Mouse (Mus musculus) hindbrain, embryonic 12.5 days (tissue): ENCODE measurements at regions not wholly inside any gene's neighbourhood (a gene's known extent, or its start where the extent isn't known, plus 50 kb on each side); places are given as distances from the start of the nearest gene placed in this dataset.
"Not testable (repeated sequence)": the region's sequence is repeated elsewhere in the genome, so short reads cannot be mapped to it uniquely, and the experiment has no call there.

Source experiments
- ATAC-seq: fragments of 200-750 bp; cut with Nextera tagmentation; 2 replicates; pipeline ENCODE4 v1.8.0; 2017; ENCODE audit warnings: moderate TSS enrichment; ENCODE audit not compliant: low FRiP score
- H3K27ac ChIP-seq: fragments of 300-500 bp; sonication (generic); 2 replicates; pipeline ENCODE4 v1.5.1; 2016; ENCODE audit warnings: mild to moderate bottlenecking
- H3K27me3 ChIP-seq: fragments of 300-500 bp; sonication (generic); 2 replicates; pipeline ENCODE4 v1.6.1; 2016; ENCODE audit warnings: mild to moderate bottlenecking
- H3K36me3 ChIP-seq: fragments of 300-500 bp; sonication (generic); 2 replicates; pipeline ENCODE4 v1.6.1; 2016; ENCODE audit warnings: mild to moderate bottlenecking
- H3K4me1 ChIP-seq: fragments of 300-500 bp; sonication (generic); 2 replicates; pipeline ENCODE4 v1.6.1; 2016
- H3K4me2 ChIP-seq: fragments of 300-500 bp; sonication (generic); replicated peaks from 2 replicates; pipeline ENCODE4 v1.6.1; 2016; ENCODE audit warnings: mild to moderate bottlenecking
- H3K4me3 ChIP-seq: fragments of 300-500 bp; sonication (generic); 2 replicates; pipeline ENCODE4 v1.5.1; 2016; ENCODE audit warnings: mild to moderate bottlenecking
- H3K9ac ChIP-seq: fragments of 300-500 bp; sonication (generic); 2 replicates; pipeline ENCODE4 v1.6.1; 2016; ENCODE audit warnings: mild to moderate bottlenecking, moderate library complexity
- H3K9me3 ChIP-seq: fragments of 300-500 bp; sonication (generic); replicated peaks from 2 replicates; pipeline ENCODE4 v1.6.1; 2016; ENCODE audit warnings: mild to moderate bottlenecking
- WGBS: fragments of 180-500 bp; shearing (Covaris S2); methylation state at CpG from one replicate; pipeline ENCODE4 v1.1.7; 2016; 5-methylcytosine and 5-hydroxymethylcytosine counted together

GRCm38 (mm10) chr1:4622408-4622807 is 185.3 kb upstream of the Gm37988 start:
- 76% methylated on average over 5 of the region's 5 CpGs for WGBS
- H3K4me3 ChIP-seq, result no peak overlapping the region

GRCm38 (mm10) chr1:4623268-4623667 is 184.4 kb upstream of the Gm37988 start:
- no peak overlapping the region for H3K9ac ChIP-seq
- H3K4me2 ChIP-seq, result no peak overlapping the region
- H3K36me3 ChIP-seq, result no peaks in the 10 kb centered on the region
- no peak overlapping the region for H3K27ac ChIP-seq
- no peak for ATAC-seq
- H3K4me1 ChIP-seq, result no peaks in the 10 kb centered on the region
- H3K9me3 ChIP-seq, result no peaks in the 10 kb centered on the region
- H3K27me3 ChIP-seq, result no peaks in the 10 kb centered on the region
- no peak overlapping the region for H3K4me3 ChIP-seq
- 60% methylated on average over 2 of the region's 2 CpGs for WGBS

More at GRCm38 (mm10) chr1:4622408-4622807, 185.3 kb upstream of the Gm37988 start:
- Histone ChIP-seq H3K27me3 (no peaks in the 10 kb centered on the region), H3K27ac (no peak overlapping the region), H3K36me3 (no peaks in the 10 kb centered on the region), H3K4me1 (no peaks in the 10 kb centered on the region), H3K9ac (no peak overlapping the region), H3K9me3 (no peaks in the 10 kb centered on the region), H3K4me2 (no peak overlapping the region)
- ATAC-seq, result no peak

GRCm38 (mm10) chr1:4653937-4654336 is 153.8 kb upstream of the Gm37988 start:
- Histone ChIP-seq H3K4me2 (no peak overlapping the region), H3K27me3 (no peaks in the 10 kb centered on the region), H3K9ac (no peak overlapping the region), H3K4me3 (no peak overlapping the region), H3K4me1 (no peaks in the 10 kb centered on the region), H3K27ac (no peak overlapping the region), H3K36me3 (no peaks in the 10 kb centered on the region), H3K9me3 (no peaks in the 10 kb centered on the region)
- ATAC-seq, result no peak
- 50% methylated on average over 7 of the region's 7 CpGs for WGBS

GRCm38 (mm10) chr1:4655252-4655651 is 152.4 kb upstream of the Gm37988 start:
- Histone ChIP-seq H3K27me3 (no peaks in the 10 kb centered on the region), H3K27ac (no peak overlapping the region), H3K9me3 (no peaks in the 10 kb centered on the region), H3K9ac (no peak overlapping the region), H3K4me2 (no peak overlapping the region), H3K4me3 (no peak overlapping the region), H3K4me1 (no peaks in the 10 kb centered on the region), H3K36me3 (no peaks in the 10 kb centered on the region)
- no peak for ATAC-seq

- Histone ChIP-seq H3K4me3 (no peak overlapping the region), H3K27me3 (no peaks in the 10 kb centered on the region), H3K36me3 (no peaks in the 10 kb centered on the region), H3K9ac (no peak overlapping the region), H3K4me2 (no peak overlapping the region), H3K4me1 (no peaks in the 10 kb centered on the region), H3K27ac (no peak overlapping the region), H3K9me3 (no peaks in the 10 kb centered on the region)
- ATAC-seq, result no peak
- 43% methylated on average over 5 of the region's 5 CpGs for WGBS
These were observed 150.8 kb upstream of the Gm37988 start for GRCm38 (mm10) chr1:4656883-4657282.

DNA sequence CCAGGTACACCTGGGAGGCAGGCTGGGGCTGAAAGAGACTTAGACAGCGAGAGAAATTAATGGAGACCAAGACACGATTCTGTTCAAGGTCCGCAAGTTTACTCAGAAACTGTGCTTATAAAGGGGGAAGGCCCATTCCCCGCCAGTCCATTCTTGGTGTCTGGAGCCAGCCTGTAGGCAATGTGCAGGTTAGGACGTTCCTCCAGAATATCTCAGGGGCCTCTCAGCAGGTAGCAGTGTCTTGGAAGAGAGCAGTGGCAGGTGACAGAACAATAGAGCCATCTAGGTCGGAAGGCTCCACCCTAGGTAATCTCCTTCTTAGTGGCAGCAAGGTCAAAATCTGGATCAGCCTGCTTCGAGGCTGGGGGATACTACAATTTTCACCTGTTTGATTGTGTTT is 147.6 kb upstream of the Gm37988 start:
- H3K4me2 ChIP-seq, H3K36me3 ChIP-seq, ATAC-seq, H3K4me1 ChIP-seq, H3K27ac ChIP-seq, H3K9me3 ChIP-seq, H3K9ac ChIP-seq, H3K27me3 ChIP-seq, H3K4me3 ChIP-seq: not testable (repeated sequence)
- WGBS, result 77% methylated on average over 7 of the region's 7 CpGs

DNA sequence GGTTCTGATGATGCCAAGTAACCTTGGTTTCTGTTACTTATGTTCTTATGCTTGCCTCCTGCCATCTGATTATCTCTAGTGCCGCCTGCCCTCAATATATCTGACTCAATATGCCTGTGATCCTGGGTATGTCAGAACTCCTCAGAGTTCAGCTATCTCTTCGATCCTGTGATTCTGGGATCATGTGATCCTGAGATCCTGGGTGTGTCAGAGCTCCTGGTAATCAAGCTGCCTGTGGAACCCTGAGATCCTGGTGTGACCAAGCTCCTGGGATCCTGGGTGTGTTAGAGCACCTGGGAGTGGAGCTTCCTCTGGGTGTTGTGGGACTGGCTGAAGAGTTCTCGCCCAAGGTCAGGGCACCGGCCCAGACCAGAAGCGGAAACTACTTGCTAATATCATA is 147.1 kb upstream of the Gm37988 start:
- not testable (repeated sequence) for H3K4me3 ChIP-seq, H3K9me3 ChIP-seq, H3K27me3 ChIP-seq, H3K9ac ChIP-seq, ATAC-seq, H3K27ac ChIP-seq, H3K4me2 ChIP-seq, H3K36me3 ChIP-seq, H3K4me1 ChIP-seq
- WGBS, result 93% methylated on average over 5 of the region's 5 CpGs

GRCm38 (mm10) chr1:4661761-4662160 is 145.9 kb upstream of the Gm37988 start:
- H3K27me3 ChIP-seq, result no peaks in the 10 kb centered on the region
- no peak overlapping the region for H3K27ac ChIP-seq
- no peak overlapping the region for H3K4me3 ChIP-seq
- no peaks in the 10 kb centered on the region for H3K36me3 ChIP-seq
- H3K9ac ChIP-seq, result no peak overlapping the region
- H3K9me3 ChIP-seq, result no peaks in the 10 kb centered on the region
- no peak for ATAC-seq
- WGBS, result 94% methylated on average over 1 of the region's 1 CpGs
- H3K4me1 ChIP-seq, result no peaks in the 10 kb centered on the region
- no peak overlapping the region for H3K4me2 ChIP-seq

- Histone ChIP-seq H3K4me2 (no peak overlapping the region), H3K9me3 (no peaks in the 10 kb centered on the region), H3K4me3 (no peak overlapping the region), H3K27me3 (no peaks in the 10 kb centered on the region), H3K27ac (no peak overlapping the region), H3K36me3 (no peaks in the 10 kb centered on the region), H3K9ac (no peak overlapping the region), H3K4me1 (no peaks in the 10 kb centered on the region)
- ATAC-seq, result no peak
- 73% methylated on average over 1 of the region's 1 CpGs for WGBS
These were observed 138.0 kb upstream of the Gm37988 start for GRCm38 (mm10) chr1:4669732-4670131.

- H3K9ac ChIP-seq, result no peak overlapping the region
- H3K4me1 ChIP-seq, result no peaks in the 10 kb centered on the region
- H3K27me3 ChIP-seq, result no peaks in the 10 kb centered on the region
- no peak overlapping the region for H3K4me3 ChIP-seq
- ATAC-seq, result no peak
- no peak overlapping the region for H3K27ac ChIP-seq
- H3K4me2 ChIP-seq, result no peak overlapping the region
- WGBS, result 76% methylated on average over 1 of the region's 1 CpGs
- no peaks in the 10 kb centered on the region for H3K9me3 ChIP-seq
- H3K36me3 ChIP-seq, result no peaks in the 10 kb centered on the region
These were observed 136.3 kb upstream of the Gm37988 start for GRCm38 (mm10) chr1:4671237-4672019.

DNA sequence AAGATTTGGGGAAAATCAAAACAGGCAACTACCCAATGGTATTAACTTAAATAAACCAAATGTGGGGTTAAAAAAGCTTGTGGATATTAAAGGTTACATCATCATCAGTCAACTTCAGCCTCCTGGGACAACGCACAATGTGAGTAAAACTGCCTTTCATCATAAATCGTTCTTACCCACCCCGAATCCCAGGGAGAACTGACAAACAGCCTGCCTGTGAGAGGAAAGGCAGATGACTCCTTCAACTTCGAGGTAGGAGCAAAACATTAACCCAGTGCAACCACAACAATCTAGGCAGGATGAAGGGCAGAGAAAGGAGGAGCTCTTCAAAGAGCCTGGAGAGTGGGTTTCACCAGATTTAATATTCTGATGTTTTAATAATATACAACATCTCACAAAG is 135.3 kb upstream of the Gm37988 start:
- H3K36me3 ChIP-seq, result no peaks in the 10 kb centered on the region
- WGBS, result 51% methylated on average over 4 of the region's 4 CpGs
- no peak overlapping the region for H3K27ac ChIP-seq
- no peak for ATAC-seq
- H3K9me3 ChIP-seq, result no peaks in the 10 kb centered on the region
- H3K4me2 ChIP-seq, result no peak overlapping the region
- H3K4me1 ChIP-seq, result no peaks in the 10 kb centered on the region
- H3K4me3 ChIP-seq, result no peak overlapping the region
- H3K27me3 ChIP-seq, result no peaks in the 10 kb centered on the region
- no peak overlapping the region for H3K9ac ChIP-seq

DNA sequence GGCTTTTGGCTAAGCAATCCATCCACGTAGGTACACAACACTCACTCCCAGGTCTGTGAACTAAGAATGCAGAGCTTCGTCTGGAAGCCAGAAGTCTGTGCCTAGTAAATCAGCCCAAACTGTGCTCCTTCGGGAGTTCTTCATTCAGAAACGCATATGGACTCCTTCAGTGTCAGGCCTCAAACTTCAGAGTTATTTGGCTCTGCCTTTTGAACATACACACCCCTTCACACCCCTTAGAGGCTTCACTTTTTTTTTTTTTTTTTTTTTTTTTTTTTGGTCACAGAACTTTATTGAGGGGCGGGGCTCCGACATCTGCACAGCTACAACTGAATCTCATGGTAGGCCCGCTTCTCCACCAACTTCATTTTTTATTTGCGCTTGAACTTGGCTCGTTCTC is 120.1 kb upstream of the Gm37988 start:
- H3K27ac ChIP-seq, result no peak overlapping the region
- 89% methylated on average over 9 of the region's 9 CpGs for WGBS
- no peaks in the 10 kb centered on the region for H3K4me1 ChIP-seq
- no peaks in the 10 kb centered on the region for H3K27me3 ChIP-seq
- no peaks in the 10 kb centered on the region for H3K36me3 ChIP-seq
- no peak for ATAC-seq
- H3K4me3 ChIP-seq, result no peak overlapping the region
- H3K9me3 ChIP-seq, result no peaks in the 10 kb centered on the region
- H3K9ac ChIP-seq, result no peak overlapping the region
- H3K4me2 ChIP-seq, result no peak overlapping the region

- H3K27me3 ChIP-seq, result no peaks in the 10 kb centered on the region
- no peak overlapping the region; the same call in 1 of the 2 replicates for H3K4me3 ChIP-seq
- H3K9ac ChIP-seq, result no peak overlapping the region
- H3K4me2 ChIP-seq, result peak overlapping the region; percentile 35
- no peak for ATAC-seq
- H3K36me3 ChIP-seq, result no peaks in the 10 kb centered on the region
- no peaks in the 10 kb centered on the region for H3K4me1 ChIP-seq
- no peak overlapping the region for H3K27ac ChIP-seq
- WGBS, result 19% methylated on average over 26 of the region's 26 CpGs
- H3K9me3 ChIP-seq, result no peaks in the 10 kb centered on the region
These were observed 118.6 kb upstream of the Gm37988 start for GRCm38 (mm10) chr1:4689096-4689495.
